Mouse (Mus musculus) hematopoietic stem cell, adult 5-6 weeks (primary cell): ENCODE measurements around the gene Sarm1. TPM values are rescaled to one million over a fixed set of nuclear protein-coding genes. Genes with fewer than 3 reads are reported as not detected.
A peak's percentile ranks its signal among the peaks of the same experiment; 100 is the strongest.

Experiments used
- ATAC-seq, 2 experiments: fragments of 125-278 bp in 1 of 2; replicated peaks in 1 of 2; 2 replicates each; pipeline ENCODE4 v1.8.0; 2016 to 2017; ENCODE audit warnings: inconsistent platforms in 2 of 2, mild to moderate bottlenecking in 2 of 2, moderate number of reproducible peaks in 2 of 2, low read depth in 1 of 2, moderate TSS enrichment in 1 of 2; ENCODE audit not compliant: low FRiP score in 2 of 2, poor library complexity in 2 of 2, severe bottlenecking in 2 of 2, insufficient read depth in 1 of 2, low TSS enrichment in 1 of 2
- total RNA-seq: library from RNA; stranded (forward); fragments of 172-1452, 232-1000 nt; gene quantifications from 2 replicates; pipeline ENCODE4 v1.2.3, GENCODE M21; 2017

The Sarm1 gene
- total RNA-seq, 1 experiment from 2014 or later = 0.45 TPM

DNA sequence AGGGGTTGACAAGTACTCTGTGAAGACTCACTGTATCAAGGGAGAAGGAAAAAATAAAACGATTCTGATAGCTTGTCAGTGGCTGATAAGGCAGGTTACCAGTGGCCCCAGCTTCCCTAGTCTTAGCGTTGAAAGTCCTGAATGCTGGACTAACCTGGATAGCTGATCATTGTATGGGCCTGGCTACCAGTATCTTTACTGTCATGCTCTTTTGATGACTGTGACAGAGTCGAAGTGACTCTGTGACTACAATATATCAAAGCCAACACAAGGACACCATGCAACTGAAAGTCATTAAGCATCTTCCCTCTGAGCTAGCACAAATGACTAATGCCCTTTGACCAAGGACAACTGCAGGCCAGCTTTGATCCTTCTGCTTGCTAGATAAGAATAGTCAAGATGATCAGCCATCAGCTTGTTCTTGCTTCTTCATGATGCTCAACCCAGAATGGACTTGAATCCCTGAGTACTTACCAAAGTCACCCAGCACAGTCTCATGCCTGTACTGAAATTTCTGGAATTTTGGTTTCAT is 59.1 kb downstream of the Sarm1 start:
- ATAC-seq = no peak

DNA sequence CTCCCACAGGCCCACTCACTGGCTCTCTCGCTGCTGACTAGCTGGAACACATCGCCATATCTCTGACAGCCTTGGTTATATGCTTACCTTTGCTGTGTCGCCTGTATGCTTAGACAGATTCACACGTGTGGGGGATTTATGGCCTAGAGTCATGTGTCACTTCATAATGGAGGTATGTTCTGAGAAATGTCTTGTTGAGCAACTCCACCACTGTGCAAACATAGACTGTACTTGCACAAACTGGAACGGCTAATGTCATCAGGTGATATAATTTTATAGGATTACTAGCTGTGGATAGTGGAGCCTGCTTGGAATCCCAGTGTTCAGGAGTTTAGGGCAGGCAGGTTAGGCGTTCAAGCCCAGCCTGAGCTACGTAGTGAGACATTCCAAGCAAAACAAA is 60.4 kb downstream of the Sarm1 start:
- no peak for ATAC-seq

DNA sequence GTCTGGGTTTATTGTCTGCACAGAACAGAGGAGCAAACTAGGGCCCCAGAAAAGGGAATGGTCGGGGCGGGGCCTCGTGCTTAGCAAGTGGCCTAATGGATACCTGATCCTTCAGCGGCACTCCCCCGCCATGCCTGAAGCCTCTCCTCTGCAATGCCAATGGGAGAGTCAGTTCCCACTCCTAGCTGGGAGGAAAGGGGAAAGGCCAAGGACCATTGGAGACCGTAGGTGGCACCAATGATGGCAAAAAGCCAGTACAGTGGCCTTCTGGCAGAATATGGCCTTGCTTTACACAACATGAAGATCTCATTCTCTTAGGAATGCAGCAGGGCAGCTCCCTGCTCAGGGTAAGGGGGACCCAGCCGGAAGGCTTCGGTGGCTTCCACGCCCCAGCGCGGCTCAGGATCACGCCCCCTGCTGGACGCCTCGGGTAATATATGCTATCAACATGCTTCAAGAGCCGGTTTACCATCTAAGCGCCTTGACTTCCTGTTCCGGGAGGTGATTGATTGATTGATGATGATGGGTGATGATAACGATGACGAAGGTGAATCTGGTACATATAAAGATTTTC is 61.7 kb downstream of the Sarm1 start:
- ATAC-seq = peak; percentile 22 to 62; a peak in 2 of 4 replicates

DNA sequence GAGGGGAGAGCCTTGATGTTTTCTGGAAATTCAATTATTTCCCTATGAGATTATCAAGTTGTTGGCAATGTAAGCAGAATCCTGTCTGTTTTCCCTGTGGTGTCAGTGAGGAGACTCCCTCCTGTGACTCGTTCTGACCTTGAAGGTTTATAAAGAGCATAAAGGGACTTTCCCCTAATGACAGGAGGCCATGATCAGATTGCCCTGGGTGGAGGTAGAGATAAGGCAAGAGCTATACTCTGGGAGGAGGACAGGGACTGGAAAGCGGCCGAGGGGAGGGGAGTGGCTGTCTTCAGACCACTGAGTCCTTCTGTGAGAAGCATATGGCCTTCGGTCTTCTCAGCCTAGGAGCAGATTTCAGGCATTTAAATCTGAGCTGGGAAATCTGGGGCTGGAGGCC is 63.5 kb downstream of the Sarm1 start:
- no peak for ATAC-seq

DNA sequence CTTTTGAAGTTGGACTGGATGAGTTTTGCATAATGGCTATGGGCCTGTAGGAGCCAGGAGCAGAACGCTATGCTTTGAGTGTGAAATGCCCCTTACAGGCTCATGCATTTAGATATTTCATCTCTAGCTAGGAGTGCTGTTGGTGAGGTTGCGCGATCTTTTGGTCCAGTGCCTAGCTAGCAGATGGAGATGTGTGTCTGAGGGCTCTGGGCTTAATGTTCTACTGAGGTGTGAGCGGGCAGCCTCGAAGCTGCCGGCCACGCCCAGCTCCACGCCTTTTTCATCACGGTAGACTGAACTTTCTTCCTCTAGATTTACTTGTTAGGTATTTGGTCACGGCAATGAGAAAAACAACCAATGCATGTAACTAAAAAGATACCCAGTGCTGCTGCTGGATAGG is 66.4 kb downstream of the Sarm1 start:
- no peak for ATAC-seq

DNA sequence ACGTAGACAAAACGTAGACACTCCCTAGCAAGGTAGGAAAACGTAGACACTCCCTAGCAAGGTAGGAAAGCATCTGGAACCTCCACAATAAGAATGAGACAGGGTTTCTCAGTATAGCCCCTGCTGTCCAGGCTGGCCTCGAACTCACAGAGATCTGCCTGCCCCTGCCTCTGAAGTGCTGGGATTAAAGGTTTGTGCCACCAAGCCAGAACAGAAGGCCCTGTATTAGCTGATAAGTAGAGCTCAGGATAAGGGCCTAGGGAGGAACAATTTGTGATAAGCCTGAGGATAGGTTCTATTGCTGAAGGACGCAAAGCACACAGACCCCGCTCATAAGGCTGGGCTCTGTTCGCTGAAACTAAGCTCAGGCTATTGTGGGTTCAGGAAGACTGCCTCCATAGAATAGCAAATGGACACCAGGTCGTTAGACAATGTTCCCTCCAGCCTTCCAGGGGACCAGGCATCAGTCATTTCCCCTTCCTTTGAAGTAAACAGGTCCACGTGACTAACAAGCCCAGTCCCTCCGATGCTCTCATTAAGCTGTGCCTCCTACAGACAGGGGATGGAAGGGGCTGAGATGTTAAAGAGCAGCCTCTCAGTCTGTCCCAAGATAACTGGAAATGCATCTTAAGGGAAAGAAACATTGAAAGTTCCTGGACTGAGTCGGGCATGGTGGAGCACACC is 67.2 kb downstream of the Sarm1 start:
- ATAC-seq = no peak

DNA sequence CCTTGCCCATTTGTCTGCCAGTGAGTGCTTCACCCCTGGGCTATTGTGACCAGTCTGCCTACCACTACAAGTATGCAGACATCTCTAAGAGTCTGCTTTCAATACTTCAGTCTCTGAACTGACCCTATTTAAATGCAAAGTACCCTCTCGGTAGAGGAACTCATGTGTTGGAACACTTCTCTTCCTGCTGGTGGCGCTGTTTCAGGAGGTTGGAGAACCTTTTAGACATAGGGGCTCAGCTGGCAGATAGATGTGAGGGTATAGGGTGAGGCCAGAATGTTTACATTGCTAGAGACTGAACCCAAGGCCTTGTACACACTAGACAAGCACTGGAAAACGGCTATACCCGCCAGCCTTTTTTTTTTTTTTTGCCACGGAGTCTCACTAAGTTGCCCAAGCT is 69.2 kb downstream of the Sarm1 start:
- no peak for ATAC-seq

DNA sequence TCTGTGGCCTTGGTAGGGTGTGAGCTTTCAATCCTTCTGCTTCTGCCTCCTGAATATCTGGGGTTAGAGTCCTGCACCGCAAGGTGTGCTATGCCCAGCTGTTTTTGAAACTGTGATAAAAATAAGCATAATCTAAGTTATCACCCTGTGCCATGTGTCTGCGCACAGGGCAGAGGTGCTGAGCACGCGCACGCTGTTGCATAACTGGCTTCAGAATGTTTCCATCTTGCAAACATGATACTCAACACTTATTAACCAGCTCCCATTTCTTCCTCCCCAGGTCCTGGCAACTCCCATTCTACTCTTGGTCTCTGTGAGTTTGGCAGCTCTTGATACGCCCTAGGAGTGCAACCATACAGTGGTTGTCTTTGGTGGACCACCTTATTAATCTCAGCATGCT is 69.9 kb downstream of the Sarm1 start:
- ATAC-seq = no peak

DNA sequence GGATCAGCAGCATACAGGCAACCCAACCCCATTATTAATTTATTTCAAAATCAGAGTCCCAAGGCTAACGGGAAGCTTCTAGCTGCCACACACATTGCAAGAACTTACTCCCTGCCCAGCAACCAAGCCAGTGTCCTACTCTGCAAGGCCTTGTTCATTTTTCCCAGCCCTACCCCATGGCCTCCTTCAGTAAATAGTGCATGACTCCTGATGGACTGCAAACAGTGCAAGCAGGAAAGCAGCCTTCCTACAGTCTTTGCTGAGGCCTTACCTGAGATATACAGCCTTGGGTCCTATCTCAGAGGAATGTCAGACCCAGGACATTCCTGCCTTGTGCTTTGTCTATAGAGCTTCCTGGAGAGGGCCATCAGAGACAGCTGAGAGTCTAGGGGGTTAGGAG is 72.0 kb downstream of the Sarm1 start:
- ATAC-seq = no peak

DNA sequence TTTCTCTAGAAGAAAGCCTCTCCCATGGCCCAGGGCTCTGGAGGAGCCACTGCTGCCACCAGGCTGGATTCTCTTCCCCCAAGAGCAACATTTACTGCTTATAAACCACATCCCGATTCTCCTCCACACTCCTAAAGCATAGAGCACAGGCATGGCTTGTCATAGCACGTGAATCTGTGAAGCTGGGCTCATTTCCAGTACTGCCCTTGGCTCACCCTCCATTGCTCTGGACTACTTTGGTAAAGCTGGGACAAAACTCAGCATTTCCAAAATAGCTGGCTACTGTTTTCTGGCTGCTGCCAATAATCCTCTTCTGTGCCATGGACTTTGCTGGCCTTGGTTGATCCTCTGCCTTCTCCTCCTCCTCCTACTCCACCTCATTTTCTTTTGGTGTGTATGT is 73.2 kb downstream of the Sarm1 start:
- no peak for ATAC-seq

Other genes starting within 250 kb of the Sarm1 start
- 83.7 and 92.7 TPM in 2 replicates for gene 2610507B11Rik, start 236.0 kb downstream of the Sarm1 start, total RNA-seq
- 0.38 TPM in 1 of 2 replicates, not detected in the other for gene BC030499, start 206.9 kb downstream of the Sarm1 start, total RNA-seq
- 39.9 and 49.1 TPM in 2 replicates for gene Spag5, start 196.2 kb downstream of the Sarm1 start, total RNA-seq
- gene Aldoc, start 174.8 kb downstream of the Sarm1 start, total RNA-seq = 6.6 and 8.7 TPM in 2 replicates
- 9.9 and 10.1 TPM in 2 replicates for gene Pigs, start 169.3 kb downstream of the Sarm1 start, total RNA-seq
- gene Unc119, start 154.3 kb downstream of the Sarm1 start, total RNA-seq = 17.4 and 29.9 TPM in 2 replicates
- not detected in 2 replicates for gene Foxn1, start 111.2 kb downstream of the Sarm1 start, total RNA-seq
- 0.13 TPM in 1 of 2 replicates, not detected in the other for gene Slc13a2, start 75.5 kb downstream of the Sarm1 start, total RNA-seq
- gene Slc46a1, start 32.1 kb downstream of the Sarm1 start, total RNA-seq = 0.25 and 1.3 TPM in 2 replicates
- gene Vtn, start 1.3 kb upstream of the Sarm1 start, total RNA-seq = not detected in 2 replicates
- not detected in 2 replicates for gene Sebox, start 5.7 kb upstream of the Sarm1 start, total RNA-seq
- 26.0 and 27.9 TPM in 2 replicates for gene Tmem199, start 14.4 kb upstream of the Sarm1 start, total RNA-seq
- gene Poldip2, start 14.4 kb upstream of the Sarm1 start, total RNA-seq = 59.5 and 60.7 TPM in 2 replicates
- 3.9 and 5.2 TPM in 2 replicates for gene Tnfaip1, start 38.6 kb upstream of the Sarm1 start, total RNA-seq
- gene Ift20, start 38.6 kb upstream of the Sarm1 start, total RNA-seq = 155 and 159 TPM in 2 replicates
- 23.8 and 26.0 TPM in 2 replicates for gene Tmem97, start 53.0 kb upstream of the Sarm1 start, total RNA-seq
- gene Nlk, start 199.6 kb upstream of the Sarm1 start, total RNA-seq = 23.8 and 41.8 TPM in 2 replicates